Mouse (Mus musculus) lung, adult 2 months (tissue): ENCODE measurements around the gene Lama2.

Experiments used
- CTCF ChIP-seq: fragments of 200-500 bp; IDR thresholded peaks from 2 replicates; pipeline ENCODE4 v1.5.1; 2011; ENCODE audit warnings: mild to moderate bottlenecking, low read length, control low read depth; ENCODE audit not compliant: insufficient read depth
- POLR2A ChIP-seq: fragments of 200-500 bp; IDR thresholded peaks from 2 replicates; pipeline ENCODE4 v1.6.1; 2011; ENCODE audit warnings: low read depth, mild to moderate bottlenecking, control low read depth, low read length, borderline replicate concordance; ENCODE audit errors: extremely low read depth

DNA sequence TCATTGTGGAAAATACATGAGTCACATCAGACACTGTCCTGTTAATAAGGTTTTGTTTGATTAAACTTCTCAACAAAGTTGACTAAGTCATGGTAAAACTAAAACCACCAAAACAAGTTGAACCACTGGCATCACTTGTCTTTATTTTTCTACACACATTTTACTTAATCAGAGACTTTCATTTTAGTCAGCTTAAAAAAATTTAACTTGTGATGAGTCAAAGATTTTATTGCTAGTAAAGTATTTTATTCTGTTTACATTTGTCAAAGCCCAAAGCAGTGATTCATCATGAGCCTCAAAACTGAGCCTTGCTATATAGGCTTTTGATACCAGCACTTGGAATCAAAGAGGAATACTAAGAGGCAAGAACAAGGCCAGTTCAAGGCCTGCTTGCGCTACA lies 369.8 kb downstream of the Lama2 start:
- TF ChIP-seq CTCF (no peak), POLR2A (no peak)
